Mouse (Mus musculus) ES-Bruce4 (cell line): ENCODE results near the gene Uhrf1. TPM values are rescaled to one million over a fixed set of nuclear protein-coding genes. Genes with fewer than 3 reads are reported as not detected.

Experiments used
- H3K27ac ChIP-seq: 2 replicates; pipeline ENCODE4 v1.5.1; 2012; ENCODE audit warnings: low read length, inconsistent platforms; ENCODE audit not compliant: insufficient read depth
- H3K27me3 ChIP-seq: 2 replicates; pipeline ENCODE4 v1.6.1; 2012; ENCODE audit warnings: mild to moderate bottlenecking, low read length, inconsistent platforms; ENCODE audit not compliant: control insufficient read depth, poor library complexity, insufficient read depth, severe bottlenecking
- H3K36me3 ChIP-seq: 2 replicates; pipeline ENCODE4 v1.6.1; 2012; ENCODE audit warnings: inconsistent platforms, mild to moderate bottlenecking, low read length, moderate library complexity; ENCODE audit not compliant: control insufficient read depth, poor library complexity, insufficient read depth, severe bottlenecking
- H3K4me1 ChIP-seq: one replicate; pipeline ENCODE4 v1.8.1; 2011; ENCODE audit warnings: low read length; ENCODE audit not compliant: control insufficient read depth, insufficient read depth
- H3K4me3 ChIP-seq: 2 replicates; pipeline ENCODE4 v1.5.1; 2011; ENCODE audit warnings: low read depth, mild to moderate bottlenecking, low read length
- H3K9ac ChIP-seq: 2 replicates; pipeline ENCODE4 v1.6.1; 2012; ENCODE audit warnings: low read depth, mild to moderate bottlenecking, inconsistent platforms; ENCODE audit not compliant: poor library complexity, severe bottlenecking
- H3K9me3 ChIP-seq: replicated peaks from 2 replicates; pipeline ENCODE4 v1.6.1; 2012; ENCODE audit warnings: mild to moderate bottlenecking, low read length, inconsistent platforms; ENCODE audit not compliant: control insufficient read depth, poor library complexity, insufficient read depth, severe bottlenecking
- CTCF ChIP-seq: IDR thresholded peaks from one replicate; pipeline ENCODE4 v1.8.1; 2011; ENCODE audit warnings: low read depth, low read length
- EP300 ChIP-seq: IDR thresholded peaks from 2 replicates; pipeline ENCODE4 v1.6.1; 2011; ENCODE audit warnings: low read depth, low read length; ENCODE audit not compliant: insufficient read depth
- POLR2A ChIP-seq: IDR thresholded peaks from one replicate; pipeline ENCODE4 v1.8.1; 2011; ENCODE audit warnings: low read length; ENCODE audit not compliant: insufficient read depth
- polyA plus RNA-seq: library from polyadenylated mRNA; stranded (reverse); fragments of >200 nt; gene quantifications from 2 replicates; pipeline ENCODE4 v1.2.4, GENCODE M21; 2011; ENCODE audit warnings: low read depth; ENCODE audit not compliant: missing spikeins, insufficient read depth, insufficient read length

Uhrf1 gene
- polyA plus RNA-seq, 1 experiment, result 162 TPM

GRCm38 (mm10) chr17:56330345-56330744 is 27.2 kb downstream of the Uhrf1 start:
- H3K27ac ChIP-seq, result no peak overlapping the region
- no peaks in the 10 kb centered on the region for H3K27me3 ChIP-seq
- no peak overlapping the region for H3K4me3 ChIP-seq
- no peaks in the 10 kb centered on the region for H3K4me1 ChIP-seq
- no peaks in the 10 kb centered on the region for H3K9me3 ChIP-seq
- H3K36me3 ChIP-seq, result no peaks in the 10 kb centered on the region
- TF ChIP-seq POLR2A, result no peak
- TF ChIP-seq EP300, result no peak
- TF ChIP-seq CTCF, result no peak
- H3K9ac ChIP-seq, result no peak overlapping the region

- Histone ChIP-seq H3K4me1 (no peaks in the 10 kb centered on the region), H3K4me3 (no peak overlapping the region), H3K9me3 (no peaks in the 10 kb centered on the region), H3K36me3 (no peaks in the 10 kb centered on the region), H3K27ac (no peak overlapping the region), H3K27me3 (no peaks in the 10 kb centered on the region), H3K9ac (no peak overlapping the region)
- no peak for TF ChIP-seq CTCF
- no peak for TF ChIP-seq EP300
- TF ChIP-seq POLR2A, result no peak
Observed at GRCm38 (mm10) chr17:56331256-56331655, 28.1 kb downstream of the Uhrf1 start.

GRCm38 (mm10) chr17:56332987-56333386 is 29.9 kb downstream of the Uhrf1 start:
- Histone ChIP-seq H3K4me1 (no peaks in the 10 kb centered on the region), H3K36me3 (no peaks in the 10 kb centered on the region), H3K27ac (no peak overlapping the region), H3K4me3 (no peak overlapping the region), H3K9ac (no peak overlapping the region), H3K27me3 (no peaks in the 10 kb centered on the region), H3K9me3 (no peaks in the 10 kb centered on the region)
- peak; percentile 61 for TF ChIP-seq CTCF
- no peak for TF ChIP-seq POLR2A
- no peak for TF ChIP-seq EP300

- TF ChIP-seq POLR2A, result no peak
- TF ChIP-seq CTCF, result peak; percentile 65
- TF ChIP-seq EP300, result no peak
- Histone ChIP-seq H3K27ac (no peak overlapping the region), H3K27me3 (no peaks in the 10 kb centered on the region), H3K9ac (no peak overlapping the region), H3K9me3 (no peaks in the 10 kb centered on the region), H3K36me3 (no peaks in the 10 kb centered on the region), H3K4me3 (no peak overlapping the region), H3K4me1 (no peaks in the 10 kb centered on the region)
Observed at GRCm38 (mm10) chr17:56337190-56337589, 34.1 kb downstream of the Uhrf1 start.

GRCm38 (mm10) chr17:56337791-56338190 is 34.7 kb downstream of the Uhrf1 start:
- H3K4me3 ChIP-seq, result no peak overlapping the region
- no peaks in the 10 kb centered on the region for H3K36me3 ChIP-seq
- no peak overlapping the region for H3K9ac ChIP-seq
- no peak for TF ChIP-seq EP300
- no peak for TF ChIP-seq POLR2A
- no peak for TF ChIP-seq CTCF
- H3K27ac ChIP-seq, result no peak overlapping the region
- no peaks in the 10 kb centered on the region for H3K9me3 ChIP-seq
- no peaks in the 10 kb centered on the region for H3K4me1 ChIP-seq
- H3K27me3 ChIP-seq, result no peaks in the 10 kb centered on the region

- TF ChIP-seq CTCF (peak; percentile 53), POLR2A (no peak), EP300 (no peak)
Observed at GRCm38 (mm10) chr17:56338909-56339308, 35.8 kb downstream of the Uhrf1 start.

More at GRCm38 (mm10) chr17:56338909-56339308, 35.8 kb downstream of the Uhrf1 start:
- Histone ChIP-seq H3K27ac (no peak overlapping the region), H3K4me3 (no peak overlapping the region), H3K36me3 (no peaks in the 10 kb centered on the region), H3K27me3 (no peaks in the 10 kb centered on the region), H3K9me3 (no peaks in the 10 kb centered on the region), H3K4me1 (no peaks in the 10 kb centered on the region), H3K9ac (no peak overlapping the region)
